Mouse (Mus musculus) megakaryocyte, embryonic 14.5 days (primary cell): ENCODE data around the gene Dgkg.

Experiments used
- FLI1 ChIP-seq: IDR thresholded peaks from 2 replicates; pipeline ENCODE4 v1.6.1; 2012; ENCODE audit warnings: low read length, inconsistent platforms, mixed read lengths
- GATA1 ChIP-seq: IDR thresholded peaks from 3 replicates; pipeline ENCODE4 v1.6.1; 2012; ENCODE audit warnings: mixed read lengths, low read length, inconsistent platforms, borderline replicate concordance

DNA sequence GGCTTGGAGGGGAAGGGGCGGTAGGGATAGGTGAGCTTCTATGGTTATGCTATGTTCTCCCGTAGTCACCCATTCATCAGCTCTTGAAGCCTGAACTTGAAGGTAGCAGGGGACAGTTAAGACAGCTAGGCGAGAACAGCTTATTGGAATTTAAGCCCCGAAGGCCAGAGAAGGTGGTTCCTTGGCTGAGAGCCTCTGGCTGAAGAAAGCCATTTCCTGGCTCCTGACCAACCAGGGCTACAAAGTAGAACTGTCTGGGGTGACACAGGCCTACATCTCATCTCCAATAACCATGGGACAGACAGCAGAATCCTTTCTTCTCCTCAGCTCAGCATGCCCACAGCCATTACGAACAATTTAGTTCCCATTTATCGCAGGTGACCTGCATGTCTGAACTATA is 125.2 kb downstream of the Dgkg start:
- TF ChIP-seq GATA1: no peak
- TF ChIP-seq FLI1: no peak
